Mouse (Mus musculus) hindbrain, embryonic 11.5 days (tissue): ENCODE measurements at regions not wholly inside any gene's neighbourhood (a gene's known extent, or its start where the extent isn't known, plus 50 kb on each side); places are given as distances from the start of the nearest gene placed in this dataset.
A peak's percentile ranks its signal among the peaks of the same experiment; 100 is the strongest.

Experiments used
- ATAC-seq: fragments of 200-750 bp; cut with Nextera tagmentation; 2 replicates; pipeline ENCODE4 v1.8.0; 2017; ENCODE audit warnings: mild to moderate bottlenecking, moderate TSS enrichment, moderate library complexity; ENCODE audit not compliant: low FRiP score
- DNase-seq: peaks from one replicate; pipeline ENCODE4 v3.0.0-alpha.2; 2015; ENCODE audit warnings: low spot score
- H3K27ac ChIP-seq: fragments of 300-500 bp; sonication (generic); 2 replicates; pipeline ENCODE4 v1.5.1; 2014; ENCODE audit warnings: mild to moderate bottlenecking, low read depth, low read length
- H3K27me3 ChIP-seq: fragments of 300-500 bp; sonication (generic); 2 replicates; pipeline ENCODE4 v1.6.1; 2014; ENCODE audit warnings: mild to moderate bottlenecking, low read length, moderate library complexity, mixed read lengths; ENCODE audit not compliant: control insufficient read depth, insufficient read depth
- H3K36me3 ChIP-seq: fragments of 300-500 bp; sonication (generic); 2 replicates; pipeline ENCODE4 v1.6.1; 2014; ENCODE audit warnings: mild to moderate bottlenecking, low read length, moderate library complexity, mixed read lengths; ENCODE audit not compliant: control insufficient read depth, insufficient read depth
- H3K4me1 ChIP-seq: fragments of 300-500 bp; sonication (generic); replicated peaks from 2 replicates; pipeline ENCODE4 v1.6.1; 2014; ENCODE audit warnings: low read length, mixed read lengths; ENCODE audit not compliant: control insufficient read depth, insufficient read depth
- H3K4me2 ChIP-seq: fragments of 300-500 bp; sonication (generic); replicated peaks from 2 replicates; pipeline ENCODE4 v1.6.1; 2014; ENCODE audit warnings: mild to moderate bottlenecking, low read depth, low read length
- H3K4me3 ChIP-seq: fragments of 300-500 bp; sonication (generic); 2 replicates; pipeline ENCODE4 v1.5.1; 2014; ENCODE audit warnings: low read depth, low read length
- H3K9ac ChIP-seq: fragments of 300-500 bp; sonication (generic); 2 replicates; pipeline ENCODE4 v1.6.1; 2014; ENCODE audit warnings: low read depth, low read length
- H3K9me3 ChIP-seq: fragments of 300-500 bp; sonication (generic); 2 replicates; pipeline ENCODE4 v1.6.1; 2016; ENCODE audit warnings: low read length; ENCODE audit not compliant: control insufficient read depth
- WGBS: fragments of 180-500 bp; shearing (Covaris S2); extraction: QIAGEN DNeasy Blood & Tissue Kit; methylation state at CpG from one replicate; pipeline ENCODE4 v1.1.7; 2014; 5-methylcytosine and 5-hydroxymethylcytosine counted together

DNA sequence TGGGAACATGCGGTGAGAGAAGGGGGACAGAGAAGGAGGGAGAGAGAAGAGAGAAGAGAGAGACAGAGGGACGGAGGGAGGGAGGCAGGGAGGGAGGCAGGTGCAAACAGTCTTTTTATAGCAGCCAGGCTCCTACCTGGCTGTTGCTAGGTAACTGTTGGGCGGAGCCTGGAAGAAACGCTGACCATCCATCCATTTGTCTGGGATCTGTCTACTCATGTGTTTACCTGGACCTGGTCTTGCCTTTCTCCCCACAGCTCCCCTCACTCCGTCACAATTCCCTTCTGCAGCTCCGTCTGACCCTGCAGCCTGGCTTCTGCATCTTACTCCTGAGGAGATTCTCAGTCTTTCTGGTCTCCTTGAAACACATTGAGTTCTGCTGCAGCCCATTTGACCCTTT is 144.5 kb downstream of the Ddx11 start:
- Histone ChIP-seq H3K9ac (no peak overlapping the region), H3K36me3 (no peaks in the 10 kb centered on the region), H3K4me1 (no peaks in the 10 kb centered on the region; the same call in 1 of the 2 replicates), H3K4me2 (no peak overlapping the region), H3K27ac (no peak overlapping the region), H3K9me3 (no peaks in the 10 kb centered on the region), H3K27me3 (no peaks in the 10 kb centered on the region), H3K4me3 (no peak overlapping the region)
- WGBS: 55% methylated on average over 6 of the region's 6 CpGs
- ATAC-seq (no peak), DNase-seq (no peak)

DNA sequence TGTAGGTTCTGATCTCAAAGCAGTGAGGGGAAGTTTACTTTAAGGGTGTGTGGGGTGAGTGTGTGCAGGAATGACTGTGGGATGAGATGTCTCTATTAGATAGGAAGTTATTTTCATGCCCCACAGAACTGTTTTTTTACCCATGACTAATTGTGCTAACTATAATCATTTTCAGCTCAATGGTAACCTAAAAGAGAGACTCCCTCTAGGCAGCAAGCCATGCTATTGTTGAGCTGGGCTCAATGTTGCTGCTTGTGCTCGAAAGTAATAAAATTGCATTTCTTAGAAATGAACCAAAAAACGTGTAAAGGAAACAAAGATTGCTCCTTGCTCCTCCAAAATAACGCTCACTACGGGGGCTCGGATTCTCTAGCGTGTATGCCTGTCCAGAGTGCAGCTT is 146.2 kb downstream of the Ddx11 start:
- WGBS: 77% methylated on average over 6 of the region's 6 CpGs
- H3K4me1 ChIP-seq: no peaks in the 10 kb centered on the region; the same call in 1 of the 2 replicates

DNA sequence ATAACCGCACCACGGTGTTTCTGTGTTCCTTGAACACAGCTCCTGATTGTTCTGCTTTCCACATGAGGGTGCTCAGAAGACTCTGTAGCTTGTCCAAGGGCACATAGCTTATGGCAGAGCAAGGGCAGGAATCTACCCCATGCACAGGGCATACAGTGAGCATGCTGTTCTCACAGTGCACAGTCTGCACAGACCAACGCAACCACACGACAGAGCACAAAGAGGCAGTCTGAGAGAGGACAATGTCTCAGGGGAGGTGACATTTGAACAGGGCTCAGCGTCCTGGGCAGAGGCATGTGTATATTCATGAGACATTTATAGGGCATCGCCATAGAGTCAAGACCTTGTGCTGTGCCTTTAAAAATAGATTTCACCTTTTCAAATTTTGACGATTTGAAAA is 148.6 kb downstream of the Ddx11 start:
- ATAC-seq (no peak), DNase-seq (peak; percentile 25)
- Histone ChIP-seq H3K4me1 (peaks cover 3% of the 10 kb centered on the region; the same call in 1 of the 2 replicates), H3K36me3 (no peaks in the 10 kb centered on the region), H3K9ac (no peak overlapping the region), H3K27me3 (no peaks in the 10 kb centered on the region), H3K27ac (no peak overlapping the region), H3K4me3 (no peak overlapping the region), H3K4me2 (no peak overlapping the region), H3K9me3 (no peaks in the 10 kb centered on the region)
- WGBS: 72% methylated on average over 7 of the region's 7 CpGs

More for the DNA sequence above, 146.2 kb downstream of the Ddx11 start:
- Histone ChIP-seq H3K27me3 (no peaks in the 10 kb centered on the region), H3K27ac (no peak overlapping the region), H3K4me3 (no peak overlapping the region), H3K36me3 (no peaks in the 10 kb centered on the region), H3K9me3 (no peaks in the 10 kb centered on the region), H3K4me2 (no peak overlapping the region), H3K9ac (no peak overlapping the region)
- no peak for ATAC-seq
- no peak for DNase-seq

- ATAC-seq: peak; percentile 92
- no peak overlapping the region for H3K4me2 ChIP-seq
- H3K9ac ChIP-seq: no peak overlapping the region
- no peaks in the 10 kb centered on the region for H3K27me3 ChIP-seq
- no peaks in the 10 kb centered on the region for H3K9me3 ChIP-seq
- no peak overlapping the region for H3K4me3 ChIP-seq
- peaks cover 6% of the 10 kb centered on the region; the same call in 1 of the 2 replicates for H3K4me1 ChIP-seq
- peak; percentile 73 for DNase-seq
- 25% methylated on average over 13 of the region's 13 CpGs for WGBS
- H3K36me3 ChIP-seq: no peaks in the 10 kb centered on the region
- peak overlapping the region; percentile 71 for H3K27ac ChIP-seq
Measured at GRCm38 (mm10) chr17:66276778-66277177, 153.5 kb downstream of the Ddx11 start.

DNA sequence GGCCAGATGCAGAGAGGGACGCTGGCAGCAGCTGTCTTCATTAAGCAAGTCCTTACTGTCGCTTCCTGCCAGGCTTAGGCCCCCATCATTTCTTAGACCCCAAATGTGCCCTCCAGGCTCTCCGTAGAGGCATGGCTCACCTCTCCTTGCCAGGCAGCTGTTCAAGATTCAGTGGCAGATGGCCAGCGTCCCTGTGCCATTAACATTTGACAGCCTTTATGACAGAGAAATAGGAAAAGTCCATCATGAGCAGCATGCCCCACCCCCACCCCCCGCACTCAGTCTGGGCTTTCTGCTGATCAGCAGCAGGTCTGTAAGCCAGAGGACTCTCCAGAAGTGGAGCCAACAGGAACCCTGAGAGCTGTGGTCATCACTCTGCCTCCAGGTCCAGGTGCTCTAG is 154.7 kb downstream of the Ddx11 start:
- H3K9ac ChIP-seq: no peak overlapping the region
- WGBS: 66% methylated on average over 5 of the region's 5 CpGs
- DNase-seq (peak; percentile 46), ATAC-seq (peak; percentile 40; the same call in 1 of the 2 replicates)
- H3K9me3 ChIP-seq: no peaks in the 10 kb centered on the region
- no peak overlapping the region for H3K4me3 ChIP-seq
- 0 out of 2 replicates have a peak, but pooled peaks cover 6% of the 10 kb centered on the region for H3K4me1 ChIP-seq
- no peak overlapping the region for H3K4me2 ChIP-seq
- H3K27ac ChIP-seq: peak overlapping the region; percentile 71
- H3K36me3 ChIP-seq: no peaks in the 10 kb centered on the region
- H3K27me3 ChIP-seq: no peaks in the 10 kb centered on the region

DNA sequence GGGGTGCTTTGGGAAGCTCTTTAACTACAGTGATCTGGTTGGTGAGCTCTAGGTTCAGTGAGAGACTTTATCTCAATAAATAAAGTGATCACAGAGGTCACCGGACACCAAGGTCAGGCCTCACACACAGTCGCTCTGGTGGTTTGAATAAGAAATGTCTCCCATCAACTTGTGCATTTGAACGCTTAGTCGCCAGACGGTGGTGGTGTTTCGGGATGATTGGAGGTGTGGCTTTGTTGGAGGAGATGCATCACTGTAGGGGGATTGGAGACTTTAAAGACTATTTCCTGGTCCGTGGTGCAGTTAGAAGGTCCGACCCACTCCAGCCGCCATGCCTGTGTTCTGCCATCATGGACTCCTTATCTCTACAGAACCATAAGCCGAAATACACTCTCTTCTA is 162.0 kb downstream of the Ddx11 start:
- Histone ChIP-seq H3K27me3 (no peaks in the 10 kb centered on the region), H3K36me3 (no peaks in the 10 kb centered on the region), H3K4me3 (no peak overlapping the region), H3K4me2 (no peak overlapping the region), H3K27ac (no peak overlapping the region), H3K9me3 (no peaks in the 10 kb centered on the region), H3K9ac (no peak overlapping the region), H3K4me1 (no peaks in the 10 kb centered on the region)
- ATAC-seq (no peak), DNase-seq (no peak)
- 88% methylated on average over 10 of the region's 10 CpGs for WGBS
